ENCODE assay signal across 8 mouse cellular contexts in genomic region chr13:15758835-15759632, GRCm38 (mm10).
DNase-seq lines count a peak whose midpoint lies in the region; ATAC-seq and TF ChIP-seq lines count a peak whose summit lies in the region.

No protein-coding gene starts in this region.

- H3K9ac ChIP-seq in heart, embryonic 14.5 days (ENCODE audit: low read length) = peak overlapping the region; percentile 44
- H3K9ac ChIP-seq in kidney, postnatal 0 days (ENCODE audit: low read depth, low read length) = 0 out of 2 replicates have a peak overlapping the region, but pooled peaks have one; percentile 28
- H3K9ac ChIP-seq in liver, adult 2 months (ENCODE audit: low read depth, low read length) = no peak overlapping the region
- peak overlapping the region; percentile 28; the same call in 1 of the 2 replicates for H3K9ac ChIP-seq in stomach, embryonic 14.5 days (replicated peaks; ENCODE audit: low read depth, low read length)

- H3K4me3 ChIP-seq in brown adipose tissue, adult 24 weeks (ENCODE audit: insufficient read depth, low read depth, low read length) = peak overlapping the region; percentile 54
- H3K4me3 ChIP-seq in forebrain, embryonic 10.5 days = peak overlapping the region; percentile 54
- H3K4me3 ChIP-seq in heart, embryonic 14.5 days (ENCODE audit: control insufficient read depth in 1 of 2, insufficient read depth in 1 of 2, low read depth in 1 of 2, low read length in 2 of 2) = peak overlapping the region; percentile 33 to 53
- H3K4me3 ChIP-seq in kidney, postnatal 0 days (replicated peaks; ENCODE audit: low read depth, low read length) = peak overlapping the region; percentile 32
- no peak overlapping the region for H3K4me3 ChIP-seq in liver, adult 2 months (ENCODE audit: insufficient read depth, low read depth, low read length)
- peak overlapping the region; percentile 19 for H3K4me3 ChIP-seq in myocyte
- peak overlapping the region; percentile 29 for H3K4me3 ChIP-seq in stomach, embryonic 14.5 days (ENCODE audit: low read depth, low read length)

- 5% methylated on average over 38 of the region's 38 CpGs for WGBS in forebrain, embryonic 10.5 days
- WGBS in heart, embryonic 14.5 days = 4% methylated on average over 38 of the region's 38 CpGs
- WGBS in kidney, postnatal 0 days = 5% methylated on average over 38 of the region's 38 CpGs
- 7% methylated on average over 38 of the region's 38 CpGs for WGBS in liver, adult 2 months
- 4% methylated on average over 38 of the region's 38 CpGs for WGBS in stomach, embryonic 14.5 days

- peak overlapping the region; percentile 58 for H3K4me2 ChIP-seq in heart, embryonic 14.5 days (ENCODE audit: low read length)
- H3K4me2 ChIP-seq in kidney, postnatal 0 days (ENCODE audit: low read length) = peak overlapping the region; percentile 59
- H3K4me2 ChIP-seq in myocyte (ENCODE audit: low read depth) = peak overlapping the region; percentile 69
- peak overlapping the region; percentile 68 for H3K4me2 ChIP-seq in stomach, embryonic 14.5 days (replicated peaks; ENCODE audit: low read depth, low read length)

- no peaks in the 10 kb centered on the region for H3K79me2 ChIP-seq in liver, adult 2 months (ENCODE audit: control insufficient read depth, insufficient read depth, low read length)
- no peaks in the 10 kb centered on the region for H3K79me2 ChIP-seq in myocyte (ENCODE audit: control insufficient read depth, insufficient read depth)

- peaks cover 11% of the 10 kb centered on the region for H3K27me3 ChIP-seq in forebrain, embryonic 10.5 days (ENCODE audit: poor library complexity, severe bottlenecking)
- peaks cover 2% of the 10 kb centered on the region; the same call in 1 of the 2 replicates for H3K27me3 ChIP-seq in heart, embryonic 14.5 days (ENCODE audit: control insufficient read depth, insufficient read depth, low read length)
- no peaks in the 10 kb centered on the region for H3K27me3 ChIP-seq in kidney, postnatal 0 days (ENCODE audit: insufficient read depth, low read length)
- no peaks in the 10 kb centered on the region for H3K27me3 ChIP-seq in liver, adult 2 months (ENCODE audit: control insufficient read depth, insufficient read depth, low read length)
- no peaks in the 10 kb centered on the region for H3K27me3 ChIP-seq in myocyte (ENCODE audit: control insufficient read depth, insufficient read depth, insufficient read length)
- H3K27me3 ChIP-seq in stomach, embryonic 14.5 days (ENCODE audit: control insufficient read depth, insufficient read depth, low read length) = no peaks in the 10 kb centered on the region

- no peak overlapping the region for H3ac ChIP-seq in myocyte (ENCODE audit: control insufficient read depth, insufficient read length)

- H3K9me3 ChIP-seq in forebrain, embryonic 10.5 days = no peaks in the 10 kb centered on the region
- H3K9me3 ChIP-seq in heart, embryonic 14.5 days (ENCODE audit: control insufficient read depth, low read length) = no peaks in the 10 kb centered on the region
- H3K9me3 ChIP-seq in kidney, postnatal 0 days (replicated peaks; ENCODE audit: low read length) = no peaks in the 10 kb centered on the region
- H3K9me3 ChIP-seq in stomach, embryonic 14.5 days (ENCODE audit: control insufficient read depth, low read depth, low read length) = no peaks in the 10 kb centered on the region

- TF ChIP-seq CTCF in kidney, postnatal 0 days (IDR thresholded peaks at IDR 0.05; ENCODE audit: low read depth) = peak; percentile 97
- peak; percentile 91 for TF ChIP-seq CTCF in liver, adult 2 months (IDR thresholded peaks at IDR 0.05; ENCODE audit: low read depth, low read length)

- H3K27ac ChIP-seq in brown adipose tissue, adult 24 weeks (replicated peaks; ENCODE audit: low read depth, low read length) = 0 out of 2 replicates have a peak overlapping the region, but pooled peaks have one; percentile 1
- peak overlapping the region; percentile 85 for H3K27ac ChIP-seq in forebrain, embryonic 10.5 days
- H3K27ac ChIP-seq in heart, embryonic 14.5 days (replicated peaks in 1 of 2; ENCODE audit: control insufficient read depth in 1 of 2, insufficient read depth in 1 of 2, low read depth in 2 of 2, low read length in 2 of 2) = no peak overlapping the region
- no peak overlapping the region for H3K27ac ChIP-seq in kidney, postnatal 0 days
- H3K27ac ChIP-seq in liver, adult 2 months (replicated peaks; ENCODE audit: insufficient read depth, low read depth, low read length) = no peak overlapping the region
- no peak overlapping the region for H3K27ac ChIP-seq in stomach, embryonic 14.5 days (ENCODE audit: low read length)

- DNase-seq in forebrain, embryonic 10.5 days (ENCODE audit: extremely low spot score, low spot score) = peak; percentile 85
- DNase-seq in kidney, postnatal 0 days (ENCODE audit: low spot score) = peak; percentile 86
- peak; percentile 14 for DNase-seq in liver, adult 2 months (ENCODE audit: extremely low read depth, low read depth, low spot score)

- H3K36me3 ChIP-seq in forebrain, embryonic 10.5 days (replicated peaks) = no peaks in the 10 kb centered on the region
- H3K36me3 ChIP-seq in heart, embryonic 14.5 days (ENCODE audit: control insufficient read depth, insufficient read depth, low read length) = no peaks in the 10 kb centered on the region
- H3K36me3 ChIP-seq in kidney, postnatal 0 days (ENCODE audit: insufficient read depth, low read length) = no peaks in the 10 kb centered on the region
- no peaks in the 10 kb centered on the region for H3K36me3 ChIP-seq in liver, adult 2 months (ENCODE audit: control insufficient read depth, insufficient read depth, low read length)
- no peaks in the 10 kb centered on the region for H3K36me3 ChIP-seq in myocyte (ENCODE audit: control insufficient read depth, insufficient read depth)
- no peaks in the 10 kb centered on the region for H3K36me3 ChIP-seq in stomach, embryonic 14.5 days (ENCODE audit: control insufficient read depth, insufficient read depth, low read length)

- no peak for TF ChIP-seq POLR2A in liver, adult 2 months (IDR thresholded peaks at IDR 0.05; ENCODE audit: extremely low read depth, insufficient read depth, low read length)
- no peak for TF ChIP-seq POLR2A in myocyte (IDR thresholded peaks at IDR 0.05; ENCODE audit: insufficient read length, low read depth)

- no peaks in the 10 kb centered on the region for H3K4me1 ChIP-seq in brown adipose tissue, adult 24 weeks (ENCODE audit: control insufficient read depth, insufficient read depth, insufficient read length, low read length)
- H3K4me1 ChIP-seq in forebrain, embryonic 10.5 days = peaks cover 36% of the 10 kb centered on the region
- H3K4me1 ChIP-seq in heart, embryonic 14.5 days (ENCODE audit: control insufficient read depth in 2 of 2, insufficient read depth in 2 of 2, low read length in 2 of 2) = peaks cover 3 to 4% of the 10 kb centered on the region in 2 experiments; a peak in 2 of 4 replicates
- no peaks in the 10 kb centered on the region for H3K4me1 ChIP-seq in kidney, postnatal 0 days (replicated peaks; ENCODE audit: insufficient read depth, low read length)
- peaks cover 4% of the 10 kb centered on the region for H3K4me1 ChIP-seq in liver, adult 2 months (ENCODE audit: control insufficient read depth, insufficient read depth, low read length)
- 0 out of 2 replicates have a peak, but pooled peaks cover 2% of the 10 kb centered on the region for H3K4me1 ChIP-seq in stomach, embryonic 14.5 days (ENCODE audit: control insufficient read depth, insufficient read depth, low read length)

- peak; percentile 72 for ATAC-seq in CD4-positive, CD25-positive, alpha-beta regulatory T cell, adult 4 months
- ATAC-seq in heart, embryonic 14.5 days (ENCODE audit: insufficient number of reproducible peaks, insufficient read depth, low FRiP score, low read depth) = peak; percentile 64; the same call in 1 of the 2 replicates
- peak; percentile 75 for ATAC-seq in kidney, postnatal 0 days (replicated peaks; ENCODE audit: low FRiP score, low read depth)
- ATAC-seq in stomach, embryonic 14.5 days (ENCODE audit: insufficient number of reproducible peaks, insufficient read depth, low FRiP score, low read depth) = peak; percentile 73; the same call in 1 of the 2 replicates

TF ChIP-seq in myocyte, 11 proteins besides CTCF, POLR2A, EP300 and RAD21:
- TF ChIP-seq MYOD1 (IDR thresholded peaks at IDR 0.05; ENCODE audit: control insufficient read depth in 1 of 3, insufficient read length in 2 of 3, low read depth in 2 of 3) (peak in 2 of 3 experiments; percentile 32 to 46), POLR2AphosphoS2 (IDR thresholded peaks at IDR 0.05; ENCODE audit: insufficient read length, low read depth) (no peak), REST (IDR thresholded peaks at IDR 0.05; ENCODE audit: insufficient read depth, insufficient read length) (no peak), TCF3 (IDR thresholded peaks at IDR 0.05; ENCODE audit: insufficient read length, low read depth) (no peak), TCF12 (IDR thresholded peaks at IDR 0.05; ENCODE audit: insufficient read depth, poor library complexity, severe bottlenecking) (no peak), SRF (IDR thresholded peaks at IDR 0.05; ENCODE audit: control insufficient read depth, insufficient read length, low read depth) (no peak), MAX (IDR thresholded peaks at IDR 0.05; ENCODE audit: low read depth) (no peak), E2F4 (IDR thresholded peaks at IDR 0.05; ENCODE audit: insufficient read depth) (no peak)

Comparison
In these comparisons a context has a peak if more than half of its experiments do, and no peak if none do; other contexts are left out.
1. H3K27ac ChIP-seq: peak in brown adipose tissue, adult 24 weeks (single experiment) and forebrain, embryonic 10.5 days (single experiment); none in heart, embryonic 14.5 days (0 of 2), kidney, postnatal 0 days (single experiment), liver, adult 2 months (single experiment) and stomach, embryonic 14.5 days (single experiment).
2. DNase-seq: peak in every context shown above with its lines; median percentile 86 in kidney, postnatal 0 days; 85 in forebrain, embryonic 10.5 days; 14 in liver, adult 2 months.
3. Peak in every context shown above with its lines, with median percentiles within 50 percentile points of each other: ATAC-seq and H3K4me2 ChIP-seq.